Comparison of ENCODE assay signal across 24 mouse cellular contexts in the genomic region with DNA sequence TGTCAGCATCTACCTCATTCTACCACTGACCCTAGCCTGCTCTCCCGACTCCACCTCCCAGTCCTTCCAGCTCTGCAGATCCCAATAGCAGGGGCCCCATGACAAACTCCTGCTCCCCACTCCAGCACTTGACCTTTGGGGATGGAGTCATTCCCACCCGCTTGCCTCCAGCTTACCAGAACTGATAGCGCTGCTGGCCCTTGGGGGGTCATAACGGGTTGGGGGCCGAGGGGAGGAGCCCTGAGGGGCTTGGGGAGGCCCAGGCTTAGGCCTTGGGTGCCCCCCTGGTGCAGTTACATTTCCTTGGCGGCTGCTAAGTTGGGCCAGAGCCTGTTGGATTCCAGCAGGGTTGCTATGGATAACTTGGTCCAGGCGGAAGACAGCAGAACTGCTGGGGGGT. TPM values are rescaled to one million over a fixed set of nuclear protein-coding genes. Genes with fewer than 3 reads are reported as not detected.
DNase-seq lines count a peak whose midpoint lies in the region; ATAC-seq and TF ChIP-seq lines count a peak whose summit lies in the region.
"Had no signal": no experiment of that assay in that cellular context is flagged by ENCODE, and none has a peak within 500 bp of the region (broad histone marks: within the 10 kb centered on the region; RNA-seq: fewer than 3 reads in every experiment).

No protein-coding gene starts in this region.

- TF ChIP-seq POLR2A in limb, embryonic 14.5 days (IDR thresholded peaks at IDR 0.05; ENCODE audit: borderline replicate concordance, extremely low read depth, insufficient read depth, insufficient read length), result no peak

- peak overlapping the region; percentile 16; the same call in 1 of the 2 replicates for H3K4me3 ChIP-seq in embryonic facial prominence, embryonic 10.5 days
- no peak overlapping the region for H3K4me3 ChIP-seq in embryonic facial prominence, embryonic 14.5 days (ENCODE audit: low read depth, low read length)
- H3K4me3 ChIP-seq in limb, embryonic 14.5 days (replicated peaks; ENCODE audit: low read length), result no peak overlapping the region
- H3K4me3 ChIP-seq: erythroblast, embryonic 14.5 days; forebrain, embryonic 12.5 days; forebrain, embryonic 15.5 days; heart, adult 2 months; heart, embryonic 12.5 days; heart, embryonic 15.5 days had no signal

- no peak overlapping the region for H3K9ac ChIP-seq in embryonic facial prominence, embryonic 14.5 days (ENCODE audit: low read depth, low read length)
- 0 out of 2 replicates have a peak overlapping the region, but pooled peaks have one; percentile 25 for H3K9ac ChIP-seq in limb, embryonic 14.5 days (ENCODE audit: low read depth, low read length, severe bottlenecking)
- H3K9ac ChIP-seq: forebrain, embryonic 12.5 days; forebrain, embryonic 15.5 days; heart, embryonic 12.5 days; heart, embryonic 15.5 days; hindbrain, embryonic 14.5 days had no signal

- H3K4me1 ChIP-seq in embryonic facial prominence, embryonic 10.5 days, result peaks cover 12% of the 10 kb centered on the region
- H3K4me1 ChIP-seq in embryonic facial prominence, embryonic 14.5 days (ENCODE audit: control insufficient read depth, insufficient read depth, low read length), result no peaks in the 10 kb centered on the region
- no peaks in the 10 kb centered on the region for H3K4me1 ChIP-seq in limb, embryonic 14.5 days (ENCODE audit: control insufficient read depth, insufficient read depth, low read length)
- H3K4me1 ChIP-seq: forebrain, embryonic 12.5 days; forebrain, embryonic 15.5 days; heart, embryonic 12.5 days; heart, embryonic 15.5 days had no signal

- DNase-seq in heart, adult 11 months, result peak; percentile 92
- no peak for DNase-seq in heart, adult 9 months (ENCODE audit: low spot score in 2 of 2)
- DNase-seq in embryonic facial prominence, embryonic 10.5 days (ENCODE audit: low spot score), result no peak
- DNase-seq in embryonic facial prominence, embryonic 14.5 days (ENCODE audit: low spot score), result no peak
- DNase-seq in limb, embryonic 14.5 days (ENCODE audit: low spot score), result no peak
- DNase-seq in lung, postnatal 25 days (ENCODE audit: low spot score), result no peak
- DNase-seq in ovary, postnatal 10 days (ENCODE audit: low spot score), result no peak
- no peak for DNase-seq in right cerebral cortex, postnatal 4 days
- DNase-seq: adrenal gland, adult 8-10 months; adrenal gland, postnatal 36 days; cerebellum, adult 18-20 months; cerebellum, adult 9-10 months; cerebellum, postnatal 14 days; gastrocnemius, postnatal 25 days; heart, adult 2 months; heart, postnatal 14 days; heart, postnatal 4 days had no signal

- 84% methylated on average over 7 of the region's 7 CpGs for WGBS in embryonic facial prominence, embryonic 10.5 days
- 89% methylated on average over 7 of the region's 7 CpGs for whole genome bisulfite sequencing in embryonic facial prominence, embryonic 14.5 days
- 84% methylated on average over 7 of the region's 7 CpGs for WGBS in limb, embryonic 14.5 days

- H3K36me3 ChIP-seq in embryonic facial prominence, embryonic 10.5 days (replicated peaks), result peaks cover 99% of the 10 kb centered on the region
- peaks cover 98% of the 10 kb centered on the region for H3K36me3 ChIP-seq in embryonic facial prominence, embryonic 14.5 days (ENCODE audit: control insufficient read depth, insufficient read depth, low read length)
- H3K36me3 ChIP-seq in limb, embryonic 14.5 days (ENCODE audit: control insufficient read depth, insufficient read depth, low read length), result peaks cover 99% of the 10 kb centered on the region

- H3K9me3 ChIP-seq in embryonic facial prominence, embryonic 10.5 days, result no peaks in the 10 kb centered on the region
- no peaks in the 10 kb centered on the region for H3K9me3 ChIP-seq in embryonic facial prominence, embryonic 14.5 days (ENCODE audit: control insufficient read depth, low read length)
- no peaks in the 10 kb centered on the region for H3K9me3 ChIP-seq in limb, embryonic 14.5 days (ENCODE audit: control insufficient read depth, low read length)
- H3K9me3 ChIP-seq: forebrain, embryonic 12.5 days; forebrain, embryonic 15.5 days; heart, embryonic 12.5 days; heart, embryonic 15.5 days had no signal

- 0 out of 2 replicates have a peak, but pooled peaks have one; percentile 3 for ATAC-seq in embryonic facial prominence, embryonic 14.5 days (ENCODE audit: low read depth)
- ATAC-seq in limb, embryonic 14.5 days (ENCODE audit: low FRiP score, low read depth), result no peak
- ATAC-seq: activated CD4-positive, CD25-positive, alpha-beta regulatory T cell, adult 4 months; forebrain, embryonic 15.5 days had no signal

- no peaks in the 10 kb centered on the region for H3K27me3 ChIP-seq in embryonic facial prominence, embryonic 10.5 days (replicated peaks; ENCODE audit: low read depth, poor library complexity, severe bottlenecking)
- no peaks in the 10 kb centered on the region for H3K27me3 ChIP-seq in embryonic facial prominence, embryonic 14.5 days (replicated peaks; ENCODE audit: control insufficient read depth, insufficient read depth, low read length)
- H3K27me3 ChIP-seq in limb, embryonic 14.5 days (ENCODE audit: control insufficient read depth, insufficient read depth, low read length), result no peaks in the 10 kb centered on the region
- H3K27me3 ChIP-seq: forebrain, embryonic 12.5 days; forebrain, embryonic 15.5 days; heart, embryonic 12.5 days; heart, embryonic 15.5 days had no signal

- H3K27ac ChIP-seq in embryonic facial prominence, embryonic 10.5 days (replicated peaks), result no peak overlapping the region
- H3K27ac ChIP-seq in embryonic facial prominence, embryonic 14.5 days (replicated peaks; ENCODE audit: low read depth, low read length), result 0 out of 2 replicates have a peak overlapping the region, but pooled peaks have one; percentile 30
- no peak overlapping the region for H3K27ac ChIP-seq in limb, embryonic 14.5 days (replicated peaks; ENCODE audit: low read depth, low read length)
- H3K27ac ChIP-seq: forebrain, embryonic 12.5 days; forebrain, embryonic 15.5 days; heart, adult 2 months; heart, embryonic 15.5 days; hindbrain, embryonic 14.5 days had no signal

- H3K4me2 ChIP-seq in embryonic facial prominence, embryonic 14.5 days (ENCODE audit: low read depth, low read length), result no peak overlapping the region
- no peak overlapping the region for H3K4me2 ChIP-seq in limb, embryonic 14.5 days (replicated peaks; ENCODE audit: low read depth, low read length, severe bottlenecking)
- H3K4me2 ChIP-seq: forebrain, embryonic 12.5 days; forebrain, embryonic 15.5 days; heart, embryonic 12.5 days; heart, embryonic 15.5 days; hindbrain, embryonic 14.5 days had no signal

RNA-seq across cellular contexts. Expression of a gene that starts 10.1 kb away (rescaled TPM):
- polyA plus RNA-seq in embryonic facial prominence, embryonic 10.5 days (2016; fragmentation: Nextera tagmentation; extraction: Ambion mirVana), result 203 and 205 TPM in 2 replicates
- 151 and 172 TPM in 2 replicates for polyA plus RNA-seq in embryonic facial prominence, embryonic 14.5 days (2014; fragmentation: Nextera tagmentation; extraction: Ambion mirVana)
- polyA plus RNA-seq in limb, embryonic 14.5 days (2012; rRNA removed), result 404 and 512 TPM in 2 replicates
- polyA plus RNA-seq in limb, embryonic 14.5 days (2014; fragmentation: Nextera tagmentation; extraction: Ambion mirVana), result 192 and 196 TPM in 2 replicates

RNA-seq across cellular contexts. Expression of a gene that starts 19.6 kb away (rescaled TPM):
- polyA plus RNA-seq in embryonic facial prominence, embryonic 10.5 days (2016; fragmentation: Nextera tagmentation; extraction: Ambion mirVana), result 73.8 and 77.8 TPM in 2 replicates
- polyA plus RNA-seq in embryonic facial prominence, embryonic 14.5 days (2014; fragmentation: Nextera tagmentation; extraction: Ambion mirVana), result 72.2 and 77.3 TPM in 2 replicates
- polyA plus RNA-seq in limb, embryonic 14.5 days (2012; rRNA removed), result 265 and 361 TPM in 2 replicates
- 76.2 and 82.8 TPM in 2 replicates for polyA plus RNA-seq in limb, embryonic 14.5 days (2014; fragmentation: Nextera tagmentation; extraction: Ambion mirVana)

RNA-seq across cellular contexts. Expression of a gene that starts 21.3 kb away (rescaled TPM):
- 2.9 and 3.9 TPM in 2 replicates for polyA plus RNA-seq in embryonic facial prominence, embryonic 10.5 days (2016; fragmentation: Nextera tagmentation; extraction: Ambion mirVana)
- 16.5 and 17.7 TPM in 2 replicates for polyA plus RNA-seq in embryonic facial prominence, embryonic 14.5 days (2014; fragmentation: Nextera tagmentation; extraction: Ambion mirVana)
- polyA plus RNA-seq in limb, embryonic 14.5 days (2012; rRNA removed), result 4.0 and 4.8 TPM in 2 replicates
- polyA plus RNA-seq in limb, embryonic 14.5 days (2014; fragmentation: Nextera tagmentation; extraction: Ambion mirVana), result 13.1 and 15.7 TPM in 2 replicates
- polyA plus RNA-seq: erythroblast, embryonic 14.5 days had no signal

RNA-seq across cellular contexts. Expression of a gene that starts 22.8 kb away (rescaled TPM):
- 0.40 and 0.69 TPM in 2 replicates for polyA plus RNA-seq in embryonic facial prominence, embryonic 10.5 days (2016; fragmentation: Nextera tagmentation; extraction: Ambion mirVana)
- 0.28 TPM in 1 of 2 replicates, not detected in the other for polyA plus RNA-seq in embryonic facial prominence, embryonic 14.5 days (2014; fragmentation: Nextera tagmentation; extraction: Ambion mirVana)
- 1.1 and 1.7 TPM in 2 replicates for polyA plus RNA-seq in limb, embryonic 14.5 days (2012; rRNA removed)
- polyA plus RNA-seq in limb, embryonic 14.5 days (2014; fragmentation: Nextera tagmentation; extraction: Ambion mirVana), result 0.26 TPM in 1 of 2 replicates, not detected in the other
- polyA plus RNA-seq: activated CD4-positive, CD25-positive, alpha-beta regulatory T cell, adult 4 months; heart, adult 2 months had no signal

RNA-seq across cellular contexts. Expression of a gene that starts 28.4 kb away (rescaled TPM):
- polyA plus RNA-seq in embryonic facial prominence, embryonic 10.5 days (2016; fragmentation: Nextera tagmentation; extraction: Ambion mirVana), result 9.6 and 9.7 TPM in 2 replicates
- 5.6 and 6.0 TPM in 2 replicates for polyA plus RNA-seq in embryonic facial prominence, embryonic 14.5 days (2014; fragmentation: Nextera tagmentation; extraction: Ambion mirVana)
- 5.7 and 6.6 TPM in 2 replicates for polyA plus RNA-seq in limb, embryonic 14.5 days (2012; rRNA removed)
- 6.4 and 8.2 TPM in 2 replicates for polyA plus RNA-seq in limb, embryonic 14.5 days (2014; fragmentation: Nextera tagmentation; extraction: Ambion mirVana)
